Mouse (Mus musculus) bone marrow, adult 2 months (tissue): ENCODE data around the gene Bcl11a.

ENCODE experiments used
- CTCF ChIP-seq: fragments of 200-500 bp; IDR thresholded peaks from 2 replicates; pipeline ENCODE4 v1.5.1; 2011; ENCODE audit warnings: low read length, control low read depth; ENCODE audit not compliant: control insufficient read depth, insufficient read depth
- POLR2A ChIP-seq: fragments of 200-500 bp; IDR thresholded peaks from 2 replicates; pipeline ENCODE4 v1.6.1; 2011; ENCODE audit warnings: low read depth, mild to moderate bottlenecking, control low read depth, low read length, borderline replicate concordance; ENCODE audit not compliant: control insufficient read depth

GRCm38 (mm10) chr11:24174161-24174792 lies 96.4 kb downstream of the Bcl11a start:
- TF ChIP-seq POLR2A (no peak), CTCF (no peak)
